In genomic region chr7:80230196-80230595, GRCm38 (mm10) we compare ENCODE assay signal across 20 mouse cellular contexts. TPM values are rescaled to one million over a fixed set of nuclear protein-coding genes. Genes with fewer than 3 reads are reported as not detected.
DNase-seq lines count a peak whose midpoint lies in the region; ATAC-seq lines count a peak whose summit lies in the region.
"Had no signal": no experiment of that assay in that cellular context is flagged by ENCODE, and none has a peak within 500 bp of the region (broad histone marks: within the 10 kb centered on the region; RNA-seq: fewer than 3 reads in every experiment).

No protein-coding gene starts in this region.

- peak overlapping the region; percentile 27; the same call in 1 of the 2 replicates for H3K9ac ChIP-seq in intestine, embryonic 16.5 days (ENCODE audit: low read depth, low read length)
- no peak overlapping the region for H3K9ac ChIP-seq in intestine, embryonic 15.5 days
- H3K9ac ChIP-seq in liver, embryonic 13.5 days = peak overlapping the region; percentile 90; the same call in 1 of the 2 replicates
- no peak overlapping the region for H3K9ac ChIP-seq in hindbrain, embryonic 13.5 days
- H3K9ac ChIP-seq in forebrain, embryonic 16.5 days (replicated peaks; ENCODE audit: low read depth, low read length) = no peak overlapping the region
- H3K9ac ChIP-seq: heart, embryonic 15.5 days; neural tube, embryonic 15.5 days had no signal

- peak overlapping the region; percentile 4; the same call in 1 of the 2 replicates for H3K4me3 ChIP-seq in intestine, embryonic 16.5 days (ENCODE audit: low read length)
- H3K4me3 ChIP-seq in intestine, embryonic 15.5 days (replicated peaks) = no peak overlapping the region
- no peak overlapping the region for H3K4me3 ChIP-seq in liver, embryonic 13.5 days (replicated peaks)
- H3K4me3 ChIP-seq in hindbrain, embryonic 13.5 days = no peak overlapping the region
- H3K4me3 ChIP-seq in forebrain, embryonic 16.5 days (replicated peaks; ENCODE audit: low read length) = no peak overlapping the region
- H3K4me3 ChIP-seq: gastrocnemius, adult 2 months; heart, embryonic 15.5 days; hindbrain, embryonic 10.5 days; neural tube, embryonic 15.5 days had no signal

- H3K4me2 ChIP-seq in intestine, embryonic 16.5 days (ENCODE audit: low read depth, low read length) = 0 out of 2 replicates have a peak overlapping the region, but pooled peaks have one; percentile 61
- H3K4me2 ChIP-seq in intestine, embryonic 15.5 days (replicated peaks) = no peak overlapping the region; the same call in 1 of the 2 replicates
- H3K4me2 ChIP-seq in liver, embryonic 13.5 days = peak overlapping the region; percentile 92
- H3K4me2 ChIP-seq in hindbrain, embryonic 13.5 days = no peak overlapping the region
- no peak overlapping the region for H3K4me2 ChIP-seq in forebrain, embryonic 16.5 days (ENCODE audit: low read length)
- H3K4me2 ChIP-seq: heart, embryonic 15.5 days; midbrain, embryonic 11.5 days; neural tube, embryonic 15.5 days had no signal

- WGBS in intestine, embryonic 16.5 days = 60% methylated on average over 6 of the region's 6 CpGs
- WGBS in intestine, embryonic 15.5 days = 67% methylated on average over 6 of the region's 6 CpGs
- 57% methylated on average over 6 of the region's 6 CpGs for WGBS in liver, embryonic 13.5 days (ENCODE audit: insufficient replicate concordance)
- 63% methylated on average over 6 of the region's 6 CpGs for WGBS in hindbrain, embryonic 13.5 days
- 57% methylated on average over 6 of the region's 6 CpGs for WGBS in forebrain, embryonic 16.5 days

- no peak for ATAC-seq in intestine, embryonic 16.5 days
- no peak for ATAC-seq in intestine, embryonic 15.5 days
- no peak for ATAC-seq in liver, embryonic 13.5 days (ENCODE audit: low read depth)
- no peak for ATAC-seq in hindbrain, embryonic 13.5 days (ENCODE audit: low FRiP score)
- ATAC-seq in forebrain, embryonic 16.5 days = no peak
- ATAC-seq: forebrain, embryonic 14.5 days; Patski had no signal

- peak; percentile 47 to 65 for DNase-seq in spleen, postnatal 36 days (ENCODE audit: low spot score in 2 of 2)
- no peak for DNase-seq in spleen, adult 18-20 months
- DNase-seq in liver, embryonic 13.5 days = no peak
- DNase-seq in cerebellum, postnatal 4 days (ENCODE audit: low spot score in 2 of 2) = no peak
- DNase-seq: cerebellum, adult 11-12 months; cerebellum, postnatal 25 days; gastrocnemius, adult 2 months; heart, adult 18-20 months; lung, adult 2 months; lung, postnatal 36 days had no signal

- no peaks in the 10 kb centered on the region for H3K9me3 ChIP-seq in intestine, embryonic 16.5 days (ENCODE audit: control insufficient read depth, low read length)
- no peaks in the 10 kb centered on the region for H3K9me3 ChIP-seq in intestine, embryonic 15.5 days
- H3K9me3 ChIP-seq in liver, embryonic 13.5 days (replicated peaks) = no peaks in the 10 kb centered on the region
- no peaks in the 10 kb centered on the region for H3K9me3 ChIP-seq in hindbrain, embryonic 13.5 days
- H3K9me3 ChIP-seq in forebrain, embryonic 16.5 days (ENCODE audit: control insufficient read depth, low read length) = no peaks in the 10 kb centered on the region
- H3K9me3 ChIP-seq: heart, embryonic 15.5 days; hindbrain, embryonic 10.5 days; neural tube, embryonic 15.5 days had no signal

- no peak overlapping the region for H3K27ac ChIP-seq in intestine, embryonic 16.5 days (ENCODE audit: low read length)
- no peak overlapping the region for H3K27ac ChIP-seq in intestine, embryonic 15.5 days
- H3K27ac ChIP-seq in liver, embryonic 13.5 days = 0 out of 2 replicates have a peak overlapping the region, but pooled peaks have one; percentile 11
- H3K27ac ChIP-seq in hindbrain, embryonic 13.5 days = no peak overlapping the region
- H3K27ac ChIP-seq in forebrain, embryonic 16.5 days (ENCODE audit: low read length) = no peak overlapping the region
- H3K27ac ChIP-seq: gastrocnemius, adult 2 months; heart, embryonic 15.5 days; hindbrain, embryonic 10.5 days; neural tube, embryonic 15.5 days had no signal

- peaks cover 11% of the 10 kb centered on the region; the same call in 1 of the 2 replicates for H3K36me3 ChIP-seq in intestine, embryonic 16.5 days (ENCODE audit: control insufficient read depth, insufficient read depth, low read length)
- H3K36me3 ChIP-seq in intestine, embryonic 15.5 days = peaks cover 9% of the 10 kb centered on the region
- peaks cover 36% of the 10 kb centered on the region for H3K36me3 ChIP-seq in liver, embryonic 13.5 days
- peaks cover 31% of the 10 kb centered on the region for H3K36me3 ChIP-seq in hindbrain, embryonic 13.5 days
- peaks cover 6% of the 10 kb centered on the region; the same call in 1 of the 2 replicates for H3K36me3 ChIP-seq in forebrain, embryonic 16.5 days (ENCODE audit: control insufficient read depth, insufficient read depth)

- H3K27me3 ChIP-seq in intestine, embryonic 16.5 days (replicated peaks; ENCODE audit: control insufficient read depth, insufficient read depth, low read length) = no peaks in the 10 kb centered on the region
- H3K27me3 ChIP-seq in intestine, embryonic 15.5 days (replicated peaks) = no peaks in the 10 kb centered on the region
- no peaks in the 10 kb centered on the region for H3K27me3 ChIP-seq in liver, embryonic 13.5 days
- peaks cover 10% of the 10 kb centered on the region for H3K27me3 ChIP-seq in hindbrain, embryonic 13.5 days
- H3K27me3 ChIP-seq in forebrain, embryonic 16.5 days (replicated peaks; ENCODE audit: control insufficient read depth, insufficient read depth, low read length) = peaks cover 4% of the 10 kb centered on the region; the same call in 1 of the 2 replicates
- H3K27me3 ChIP-seq: heart, embryonic 15.5 days; Patski had no signal

- H3K4me1 ChIP-seq in intestine, embryonic 16.5 days (ENCODE audit: control insufficient read depth, insufficient read depth, low read length) = peaks cover 7% of the 10 kb centered on the region
- 0 out of 2 replicates have a peak, but pooled peaks cover 4% of the 10 kb centered on the region for H3K4me1 ChIP-seq in intestine, embryonic 15.5 days (replicated peaks)
- peaks cover 54% of the 10 kb centered on the region for H3K4me1 ChIP-seq in liver, embryonic 13.5 days (replicated peaks)
- peaks cover 33% of the 10 kb centered on the region for H3K4me1 ChIP-seq in hindbrain, embryonic 13.5 days (replicated peaks)
- H3K4me1 ChIP-seq in forebrain, embryonic 16.5 days (replicated peaks; ENCODE audit: control insufficient read depth, insufficient read depth, low read length) = peaks cover 22% of the 10 kb centered on the region

RNA-seq across cellular contexts. Expression of gene Cib1, which starts 2.4 kb away (rescaled TPM):
- 285 and 306 TPM in 2 replicates for polyA plus RNA-seq in intestine, embryonic 16.5 days (2015; fragmentation: Nextera tagmentation; extraction: Ambion mirVana)
- 199 and 237 TPM in 2 replicates for polyA plus RNA-seq in intestine, embryonic 15.5 days (2015; fragmentation: Nextera tagmentation; extraction: Ambion mirVana)
- 91.0 and 102 TPM in 2 replicates for polyA plus RNA-seq in liver, embryonic 13.5 days (2015; fragmentation: Nextera tagmentation; extraction: Ambion mirVana)
- polyA plus RNA-seq in hindbrain, embryonic 13.5 days (2015; fragmentation: Nextera tagmentation; extraction: Ambion mirVana) = 35.0 and 38.1 TPM in 2 replicates
- polyA plus RNA-seq in forebrain, embryonic 16.5 days (2015; fragmentation: Nextera tagmentation; extraction: Ambion mirVana) = 26.5 and 26.7 TPM in 2 replicates

RNA-seq across cellular contexts. Expression of gene Gdpgp1, which starts 2.5 kb away (rescaled TPM):
- 7.6 and 8.1 TPM in 2 replicates for polyA plus RNA-seq in intestine, embryonic 16.5 days (2015; fragmentation: Nextera tagmentation; extraction: Ambion mirVana)
- polyA plus RNA-seq in intestine, embryonic 15.5 days (2015; fragmentation: Nextera tagmentation; extraction: Ambion mirVana) = 6.5 and 6.6 TPM in 2 replicates
- polyA plus RNA-seq in liver, embryonic 13.5 days (2015; fragmentation: Nextera tagmentation; extraction: Ambion mirVana) = 2.4 and 3.0 TPM in 2 replicates
- 4.1 and 5.3 TPM in 2 replicates for polyA plus RNA-seq in hindbrain, embryonic 13.5 days (2015; fragmentation: Nextera tagmentation; extraction: Ambion mirVana)
- polyA plus RNA-seq in forebrain, embryonic 16.5 days (2015; fragmentation: Nextera tagmentation; extraction: Ambion mirVana) = 3.4 and 3.9 TPM in 2 replicates

RNA-seq across cellular contexts. Expression of gene Ttll13, which starts 16.0 kb away (rescaled TPM):
- polyA plus RNA-seq in intestine, embryonic 16.5 days (2015; fragmentation: Nextera tagmentation; extraction: Ambion mirVana) = 0.56 and 0.69 TPM in 2 replicates
- 0.96 and 1.3 TPM in 2 replicates for polyA plus RNA-seq in intestine, embryonic 15.5 days (2015; fragmentation: Nextera tagmentation; extraction: Ambion mirVana)
- 0.23 and 0.72 TPM in 2 replicates for polyA plus RNA-seq in liver, embryonic 13.5 days (2015; fragmentation: Nextera tagmentation; extraction: Ambion mirVana)
- polyA plus RNA-seq in hindbrain, embryonic 13.5 days (2015; fragmentation: Nextera tagmentation; extraction: Ambion mirVana) = 1.7 and 2.1 TPM in 2 replicates
- 1.0 and 1.2 TPM in 2 replicates for polyA plus RNA-seq in forebrain, embryonic 16.5 days (2015; fragmentation: Nextera tagmentation; extraction: Ambion mirVana)

RNA-seq across cellular contexts. Expression of gene Ngrn, which starts 30.8 kb away (rescaled TPM):
- polyA plus RNA-seq in intestine, embryonic 16.5 days (2015; fragmentation: Nextera tagmentation; extraction: Ambion mirVana) = 52.0 and 57.8 TPM in 2 replicates
- polyA plus RNA-seq in intestine, embryonic 15.5 days (2015; fragmentation: Nextera tagmentation; extraction: Ambion mirVana) = 51.3 and 52.8 TPM in 2 replicates
- polyA plus RNA-seq in liver, embryonic 13.5 days (2015; fragmentation: Nextera tagmentation; extraction: Ambion mirVana) = 33.5 and 37.2 TPM in 2 replicates
- polyA plus RNA-seq in hindbrain, embryonic 13.5 days (2015; fragmentation: Nextera tagmentation; extraction: Ambion mirVana) = 60.3 and 62.3 TPM in 2 replicates
- polyA plus RNA-seq in forebrain, embryonic 16.5 days (2015; fragmentation: Nextera tagmentation; extraction: Ambion mirVana) = 66.9 and 67.9 TPM in 2 replicates

RNA-seq across cellular contexts. Expression of gene Vps33b, which starts 39.3 kb away (rescaled TPM):
- 15.9 and 16.1 TPM in 2 replicates for polyA plus RNA-seq in intestine, embryonic 16.5 days (2015; fragmentation: Nextera tagmentation; extraction: Ambion mirVana)
- polyA plus RNA-seq in intestine, embryonic 15.5 days (2015; fragmentation: Nextera tagmentation; extraction: Ambion mirVana) = 12.7 and 14.8 TPM in 2 replicates
- 4.4 and 7.9 TPM in 2 replicates for polyA plus RNA-seq in liver, embryonic 13.5 days (2015; fragmentation: Nextera tagmentation; extraction: Ambion mirVana)
- 21.8 and 23.4 TPM in 2 replicates for polyA plus RNA-seq in hindbrain, embryonic 13.5 days (2015; fragmentation: Nextera tagmentation; extraction: Ambion mirVana)
- 17.9 and 27.0 TPM in 2 replicates for polyA plus RNA-seq in forebrain, embryonic 16.5 days (2015; fragmentation: Nextera tagmentation; extraction: Ambion mirVana)

Comparison
In these comparisons a context has a peak if more than half of its experiments do, and no peak if none do; other contexts are left out.
1. H3K4me2 ChIP-seq: peak in intestine, embryonic 16.5 days (single experiment) and liver, embryonic 13.5 days (single experiment); none in intestine, embryonic 15.5 days (single experiment), hindbrain, embryonic 13.5 days (single experiment) and forebrain, embryonic 16.5 days (single experiment).
2. H3K9ac ChIP-seq: peak in intestine, embryonic 16.5 days (single experiment) and liver, embryonic 13.5 days (single experiment); none in intestine, embryonic 15.5 days (single experiment), hindbrain, embryonic 13.5 days (single experiment) and forebrain, embryonic 16.5 days (single experiment).
3. DNase-seq: peak in spleen, postnatal 36 days (2 of 2); none in spleen, adult 18-20 months (0 of 2), liver, embryonic 13.5 days (single experiment) and cerebellum, postnatal 4 days (0 of 2).